Mouse (Mus musculus) embryonic fibroblast, embryonic 13.5 days (primary cell): ENCODE measurements around the gene Adra1d.

Source experiments
- CTCF ChIP-seq: IDR thresholded peaks from 2 replicates; pipeline ENCODE4 v1.5.1; 2011; ENCODE audit warnings: mild to moderate bottlenecking, control low read depth, low read length, moderate library complexity, borderline replicate concordance; ENCODE audit not compliant: insufficient read depth
- POLR2A ChIP-seq: IDR thresholded peaks from 2 replicates; pipeline ENCODE4 v1.6.1; 2011; ENCODE audit warnings: low read depth, mild to moderate bottlenecking, control low read depth, low read length, moderate library complexity

DNA sequence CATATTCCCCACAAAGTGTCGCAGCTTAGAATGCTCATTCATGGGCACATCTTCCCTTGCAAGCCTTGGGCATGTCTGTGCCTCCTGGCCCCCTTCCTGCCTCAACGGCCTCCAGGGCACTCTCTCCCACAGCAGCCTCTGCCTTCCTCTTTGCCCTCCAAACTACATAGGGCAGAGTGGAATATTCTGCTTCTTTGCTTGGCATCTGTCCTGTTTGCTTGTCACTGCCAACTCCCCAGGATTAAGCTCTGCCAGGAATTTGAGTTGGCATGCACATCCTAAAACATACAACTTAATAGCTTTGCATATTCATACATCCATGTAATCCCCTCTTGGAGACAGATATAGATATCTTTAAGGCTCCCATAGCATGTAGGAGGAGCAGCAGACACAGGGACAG is 4.2 kb downstream of the Adra1d start:
- TF ChIP-seq CTCF: no peak
- TF ChIP-seq POLR2A: no peak
